Mouse (Mus musculus) retina, postnatal 1 day (tissue): ENCODE measurements around the gene Smim9.

Experiments
- DNase-seq: peaks from one replicate; pipeline ENCODE4 v3.0.0-alpha.2; 2012

Smim9 gene

DNA sequence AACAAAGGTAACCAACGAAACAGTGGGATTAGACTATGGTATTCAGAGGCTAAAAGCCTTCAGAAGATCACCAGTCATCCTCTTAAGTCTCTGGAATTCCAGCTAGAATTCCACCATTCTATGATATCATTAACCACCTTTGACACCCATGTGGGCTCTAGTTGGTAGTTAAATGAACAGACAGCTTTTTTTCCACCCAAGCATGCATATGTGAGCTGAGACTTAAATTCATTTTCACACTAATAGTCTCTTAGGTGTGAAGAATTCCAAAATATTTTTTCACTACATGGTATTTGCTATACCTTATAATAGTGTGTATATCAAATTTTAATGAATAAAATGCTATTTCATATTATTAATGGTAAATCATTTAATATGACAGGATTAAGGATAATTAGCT lies at the start of gene Smim9:
Gene Smim9, minus strand, starts transcription at position 101 of the 400 bp plus-strand sequence.
- no peak for DNase-seq

DNA sequence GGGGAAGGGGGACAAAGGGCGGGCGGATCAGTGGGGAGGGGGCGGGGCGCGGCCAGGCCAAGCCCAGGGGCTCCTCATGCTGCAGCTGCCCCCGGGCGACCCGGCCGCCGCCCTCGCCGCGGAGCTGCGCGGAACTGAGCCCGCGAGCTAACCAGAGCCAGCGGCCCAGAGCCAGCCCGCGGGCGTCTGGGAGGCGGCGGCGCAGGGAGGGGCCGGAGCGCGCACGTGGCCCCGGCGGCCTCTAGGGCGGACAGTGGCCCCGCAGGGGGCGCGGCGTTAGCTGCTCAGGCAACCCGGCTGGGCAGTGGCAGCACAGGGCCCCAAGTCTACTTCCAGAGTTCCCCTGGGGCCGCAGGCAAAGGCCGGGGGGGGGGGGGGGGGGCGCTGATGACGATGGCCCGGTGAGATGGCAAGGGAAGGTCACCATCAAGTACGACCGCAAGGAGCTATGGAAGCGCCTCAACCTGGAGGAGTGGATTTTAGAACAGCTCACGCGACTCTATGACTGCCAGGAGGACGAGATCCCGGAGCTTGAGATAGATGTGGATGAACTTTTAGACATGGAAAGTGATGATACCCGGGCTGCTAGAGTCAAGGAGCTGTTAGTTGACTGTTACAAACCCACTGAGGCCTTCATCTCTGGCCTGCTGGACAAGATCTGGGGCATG lies 7.9 kb downstream of the Smim9 start:
- peak; percentile 75 for DNase-seq

DNA sequence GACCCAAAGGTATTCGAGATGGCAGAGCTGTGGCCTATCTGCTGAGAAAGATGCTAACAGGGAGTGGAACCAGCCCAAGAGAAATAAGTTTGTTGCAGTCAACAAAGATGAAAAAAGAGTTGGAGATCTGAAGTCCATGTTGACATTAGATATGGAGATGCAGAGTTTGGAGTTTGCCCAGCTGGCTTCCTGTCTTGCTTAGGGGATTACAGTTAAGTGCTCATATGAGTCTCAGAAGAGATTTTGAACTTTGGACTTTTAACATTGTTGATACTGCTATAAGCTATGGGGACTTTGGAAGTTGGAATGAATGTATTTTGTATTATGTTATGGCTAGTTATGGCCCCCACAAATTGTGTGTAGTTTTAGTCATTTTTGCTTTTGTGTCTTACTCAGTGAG lies 11.3 kb downstream of the Smim9 start:
- no peak for DNase-seq

DNA sequence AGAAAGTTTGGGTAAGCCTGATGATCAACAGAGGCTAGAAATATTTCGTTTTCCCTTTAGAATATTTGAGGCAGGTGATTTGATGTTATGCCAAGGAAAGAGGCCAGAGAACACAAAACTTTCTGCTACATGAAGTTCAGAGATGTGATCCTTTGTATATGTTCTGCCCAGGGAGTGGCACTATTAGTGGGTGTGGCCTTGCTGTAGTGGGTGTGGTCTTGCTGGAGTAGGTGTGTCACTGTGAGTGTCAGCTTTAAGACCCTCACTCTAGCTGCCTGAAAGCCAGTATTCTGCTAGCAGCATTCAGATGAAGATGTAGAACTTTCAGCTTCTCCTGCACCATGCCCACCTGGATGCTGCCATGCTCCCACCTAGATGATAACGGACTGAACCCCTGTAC lies 13.3 kb downstream of the Smim9 start:
- no peak for DNase-seq

DNA sequence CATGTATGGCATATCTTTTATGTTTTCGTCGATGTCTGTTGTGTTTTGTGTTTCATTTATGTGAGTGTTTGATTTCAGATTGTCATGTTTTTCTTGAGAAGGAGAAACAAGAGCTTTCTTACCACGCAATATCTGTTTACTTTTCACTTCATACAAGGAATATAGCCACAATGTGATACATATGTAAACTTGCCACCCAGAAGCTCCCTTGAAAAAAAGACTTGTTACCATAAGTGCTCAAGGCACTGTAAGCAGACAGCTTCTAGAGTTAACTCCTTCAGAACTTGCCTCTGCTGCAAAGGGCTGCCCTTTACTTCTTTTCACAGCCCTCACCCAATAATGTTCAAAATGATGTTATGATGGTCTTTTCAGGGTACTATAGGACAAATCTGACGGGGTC lies 15.2 kb downstream of the Smim9 start:
- DNase-seq: no peak

DNA sequence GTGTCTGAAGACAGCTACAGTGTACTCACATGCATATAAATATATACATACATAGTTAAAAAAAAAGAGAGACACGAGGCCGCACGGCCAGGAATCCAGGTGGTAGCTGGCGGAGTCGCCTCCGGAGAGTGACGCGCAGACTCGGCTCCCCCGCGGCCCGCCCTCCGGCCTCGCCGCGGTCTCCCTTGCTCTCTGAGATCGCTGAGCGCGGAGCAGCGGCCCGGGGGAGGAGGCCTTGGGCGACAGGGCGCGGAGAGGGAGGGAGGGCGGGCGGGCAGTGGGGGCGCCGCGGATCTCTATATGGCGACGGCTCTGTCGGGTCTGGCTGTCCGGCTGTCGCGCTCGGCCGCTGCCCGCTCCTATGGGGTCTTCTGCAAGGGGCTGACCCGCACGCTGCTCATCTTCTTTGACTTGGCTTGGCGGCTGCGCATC lies 20.4 kb downstream of the Smim9 start:
- peak; percentile 38 for DNase-seq

DNA sequence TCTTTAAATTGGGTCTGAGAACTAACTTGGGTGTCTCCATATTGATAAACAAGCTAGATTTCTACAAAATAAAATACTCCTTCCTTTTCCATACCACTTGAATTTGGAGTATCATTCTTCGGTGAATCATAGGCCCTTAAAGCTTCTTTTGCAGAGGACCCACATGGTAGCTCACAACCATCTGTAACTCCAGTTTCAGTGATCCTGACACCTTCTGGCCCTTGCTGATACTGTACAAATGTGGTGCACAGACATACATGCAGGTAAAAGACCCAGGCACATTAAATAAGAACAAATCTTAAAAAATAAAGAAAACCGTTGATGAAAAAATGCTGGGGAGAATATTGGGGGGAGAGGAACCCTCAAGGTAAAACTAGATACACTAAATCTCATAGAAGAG lies 25.4 kb downstream of the Smim9 start:
- no peak for DNase-seq

DNA sequence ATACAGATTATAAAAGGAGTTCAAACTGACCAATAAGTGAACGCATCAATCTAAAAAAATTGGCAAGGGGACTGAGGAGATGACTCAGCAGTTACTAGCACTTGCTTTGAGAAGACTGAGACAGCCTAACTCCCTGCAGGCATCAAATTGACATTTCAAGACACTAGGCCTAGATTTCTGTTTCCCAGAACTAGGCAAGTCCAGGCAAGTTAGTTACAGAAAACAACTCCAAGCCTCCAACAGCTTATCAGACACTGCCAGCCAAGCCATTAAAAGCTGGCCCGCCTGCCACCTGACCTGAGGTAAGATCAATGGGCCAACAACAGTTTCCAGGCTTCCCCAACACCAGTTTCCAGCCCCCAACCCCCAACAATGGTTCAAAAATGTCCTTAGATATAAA lies 25.8 kb downstream of the Smim9 start:
- no peak for DNase-seq

DNA sequence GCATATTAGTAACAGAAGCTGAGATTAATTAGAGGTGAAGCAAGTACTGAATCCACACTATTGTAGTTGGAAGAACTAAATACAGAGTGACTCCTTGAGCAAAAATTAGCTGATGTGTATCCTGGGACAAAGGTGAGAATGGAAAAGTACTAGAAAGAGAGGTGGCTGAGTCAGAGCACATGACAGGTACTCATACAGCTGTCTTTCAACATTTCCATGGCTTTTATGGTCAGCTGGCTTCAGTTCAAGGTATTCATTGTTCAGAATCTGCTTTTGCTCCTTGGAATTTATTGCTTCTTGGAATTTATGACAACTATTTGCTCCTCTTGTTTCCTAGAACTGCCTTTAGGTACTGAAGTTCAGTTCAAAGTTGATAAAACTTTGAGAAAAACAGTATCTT lies 26.6 kb downstream of the Smim9 start:
- DNase-seq: no peak

DNA sequence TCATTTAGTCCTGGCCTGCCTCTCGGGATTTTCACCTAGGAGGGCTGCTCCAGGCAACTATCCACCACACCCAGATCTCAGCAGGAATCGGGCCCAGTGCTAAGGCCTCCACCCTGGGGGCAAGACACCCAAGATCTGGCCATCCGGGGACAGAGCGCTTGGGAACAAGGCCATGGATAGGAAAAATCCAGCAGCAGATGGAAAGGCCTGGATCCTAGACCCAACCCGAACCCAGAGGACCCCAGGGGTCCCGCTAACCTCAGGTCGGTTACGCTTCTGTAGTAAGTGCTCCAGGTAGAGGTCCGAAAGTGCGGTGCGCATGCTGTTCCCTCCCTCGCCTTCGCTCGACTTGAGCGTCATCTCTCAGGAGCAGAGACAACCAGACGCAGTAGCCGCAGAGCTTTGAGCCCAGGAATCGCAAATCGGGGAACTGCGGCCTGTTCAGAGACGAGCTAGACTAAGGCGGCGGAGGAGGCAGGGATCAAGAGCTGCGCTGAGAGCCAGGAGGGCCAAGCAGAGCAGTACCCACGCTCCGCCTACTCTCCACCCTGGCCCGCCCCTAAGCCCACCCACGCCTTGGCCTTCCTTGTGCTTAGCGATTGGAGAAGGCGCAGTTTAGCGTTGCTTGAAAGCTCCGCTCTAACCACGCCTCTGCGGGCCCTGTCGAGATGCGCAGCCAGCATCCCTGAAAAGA lies 33.0 kb downstream of the Smim9 start, which contains the start of gene Mpp1:
Gene Mpp1, minus strand, starts transcription at position 550 of the 694 bp plus-strand sequence.
- peak; percentile 88 for DNase-seq

DNA sequence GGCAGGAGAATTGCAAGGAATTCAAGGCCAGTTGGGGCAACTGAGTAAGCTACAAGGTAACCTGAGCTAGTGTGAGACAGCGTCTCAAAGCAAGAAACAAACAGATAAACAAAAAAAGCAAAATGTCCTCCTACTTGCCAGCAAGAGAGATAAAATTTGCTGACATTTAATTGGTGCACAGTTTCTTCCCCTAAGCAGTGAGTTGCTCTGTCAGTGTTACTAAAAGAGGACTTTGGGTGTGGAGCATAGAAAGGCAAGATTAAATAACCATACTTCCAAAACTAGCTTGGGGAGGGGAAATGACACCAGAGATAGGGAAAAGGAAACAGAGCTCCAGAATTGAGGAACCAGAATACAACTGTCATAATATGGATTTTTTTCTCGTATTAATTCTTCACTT lies 34.1 kb downstream of the Smim9 start:
- DNase-seq: no peak

DNA sequence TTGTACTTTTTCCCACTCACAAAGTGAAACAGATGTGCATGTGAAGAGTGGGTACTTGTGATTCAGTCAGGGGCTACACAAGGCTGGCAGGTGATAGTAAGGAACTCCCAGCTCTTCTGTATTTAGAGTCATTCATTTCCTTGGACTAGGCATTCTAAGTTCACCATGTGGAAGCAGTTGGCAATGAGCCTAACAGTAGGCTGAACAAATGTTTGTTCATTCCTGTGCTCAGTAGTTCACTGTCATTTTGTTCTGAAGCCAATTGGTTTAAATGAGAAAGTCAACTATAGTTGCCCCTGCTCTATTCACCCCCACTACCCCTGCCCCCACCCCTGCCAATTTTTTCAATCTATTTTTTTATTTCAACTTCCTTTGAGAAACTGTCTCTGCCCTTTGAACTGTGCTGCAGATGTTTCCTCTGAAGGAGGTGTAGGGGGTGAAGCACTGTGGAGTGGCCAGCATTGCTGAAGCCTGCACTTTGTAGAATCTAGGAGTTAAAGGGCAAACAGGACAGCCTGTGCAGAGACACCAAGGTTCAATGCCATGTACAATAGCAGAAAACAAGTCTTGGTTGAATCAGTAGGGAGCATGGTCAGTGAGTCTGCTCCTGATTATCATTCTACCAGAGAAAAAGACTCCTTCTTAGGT lies 35.1 kb downstream of the Smim9 start:
- DNase-seq: no peak

DNA sequence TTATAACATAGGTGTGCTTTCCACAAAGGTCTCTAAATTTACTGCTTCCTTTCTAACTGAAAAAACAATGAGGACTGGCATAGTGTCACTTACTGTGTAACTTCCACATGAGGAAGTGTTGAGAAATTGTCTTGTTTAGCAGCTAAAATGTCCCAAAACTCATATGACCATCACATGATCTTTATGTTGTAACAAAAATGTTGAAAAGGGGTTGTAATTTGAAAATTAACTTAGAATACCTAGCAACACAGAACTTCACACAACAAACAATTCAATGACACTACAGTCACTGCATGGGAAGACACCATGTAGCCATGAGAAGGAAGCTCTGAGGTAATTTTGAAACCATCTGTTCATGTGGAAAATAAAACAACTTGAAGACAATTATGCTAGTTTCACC lies 36.7 kb downstream of the Smim9 start:
- DNase-seq: no peak

DNA sequence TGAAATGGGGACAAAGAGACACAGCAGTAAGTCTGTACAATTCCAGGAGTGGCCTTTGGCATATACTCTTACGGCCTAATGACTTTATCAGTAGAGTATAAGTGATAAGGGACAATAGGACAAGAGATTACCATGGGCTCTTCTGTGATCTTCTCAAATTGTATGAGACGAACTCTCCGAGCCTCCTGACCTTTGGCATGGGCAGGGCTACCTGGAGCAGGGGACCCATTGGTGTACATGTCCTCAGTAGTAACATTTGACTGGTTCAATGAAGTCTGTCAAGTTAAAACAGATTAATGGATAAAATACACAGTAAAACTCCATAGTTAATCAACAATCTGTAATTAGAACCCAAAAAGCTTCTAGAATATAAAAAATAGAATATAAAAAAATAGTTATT lies 38.0 kb downstream of the Smim9 start:
- no peak for DNase-seq

DNA sequence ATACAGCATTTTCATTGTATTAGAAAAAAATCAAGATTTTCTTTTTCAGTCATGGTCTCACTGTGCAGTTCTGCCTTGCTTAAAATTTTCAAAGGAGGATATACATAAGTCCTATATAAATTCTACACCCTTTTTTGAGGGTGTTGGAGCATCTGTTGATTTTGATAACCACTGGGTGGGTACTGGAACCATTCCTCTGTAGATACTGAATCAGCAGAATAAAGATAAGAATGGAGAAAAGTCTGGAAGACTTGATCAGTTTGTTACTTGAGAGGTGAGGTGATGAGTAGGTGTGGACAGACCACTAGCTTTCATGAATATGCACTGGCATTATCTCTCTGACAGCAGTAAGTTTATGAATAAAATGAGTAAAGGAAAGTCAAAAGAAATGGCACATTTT lies 48.0 kb downstream of the Smim9 start:
- no peak for DNase-seq

DNA sequence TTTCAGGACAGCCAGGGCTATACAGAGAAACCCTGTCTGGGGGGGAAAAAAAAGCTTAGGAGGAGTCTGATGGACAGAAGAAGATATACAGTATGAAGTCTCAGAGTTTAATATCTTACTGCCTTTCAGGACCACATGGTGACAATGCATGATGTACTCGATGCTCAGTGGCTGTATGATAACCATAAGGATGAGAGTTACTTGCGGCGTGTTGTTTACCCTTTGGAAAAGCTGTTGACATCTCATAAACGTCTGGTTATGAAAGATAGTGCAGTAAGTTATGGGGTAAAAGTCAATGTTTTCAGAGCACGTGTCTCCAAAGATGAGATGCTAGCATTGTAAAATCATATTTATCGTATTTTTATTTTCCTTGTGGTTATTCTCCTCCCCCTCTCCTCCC lies 61.3 kb downstream of the Smim9 start:
- no peak for DNase-seq

DNA sequence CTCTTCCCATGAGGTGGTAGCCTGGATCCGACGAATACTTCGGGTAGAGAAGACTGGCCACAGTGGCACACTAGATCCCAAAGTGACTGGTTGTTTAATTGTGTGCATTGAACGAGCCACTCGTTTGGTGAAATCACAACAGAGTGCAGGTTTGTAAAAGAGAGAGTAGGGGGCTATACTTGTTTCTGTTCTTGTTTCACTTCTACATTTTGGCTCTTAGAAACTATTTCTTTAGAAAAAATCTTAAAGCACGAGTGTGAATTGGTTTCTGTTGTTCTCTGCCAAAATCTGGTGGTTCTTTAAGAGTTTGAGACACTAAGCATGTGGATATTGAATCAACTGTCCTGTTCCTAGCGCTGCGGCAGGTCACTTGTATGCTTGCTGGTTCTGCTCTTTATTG lies 64.8 kb downstream of the Smim9 start:
- DNase-seq: no peak

DNA sequence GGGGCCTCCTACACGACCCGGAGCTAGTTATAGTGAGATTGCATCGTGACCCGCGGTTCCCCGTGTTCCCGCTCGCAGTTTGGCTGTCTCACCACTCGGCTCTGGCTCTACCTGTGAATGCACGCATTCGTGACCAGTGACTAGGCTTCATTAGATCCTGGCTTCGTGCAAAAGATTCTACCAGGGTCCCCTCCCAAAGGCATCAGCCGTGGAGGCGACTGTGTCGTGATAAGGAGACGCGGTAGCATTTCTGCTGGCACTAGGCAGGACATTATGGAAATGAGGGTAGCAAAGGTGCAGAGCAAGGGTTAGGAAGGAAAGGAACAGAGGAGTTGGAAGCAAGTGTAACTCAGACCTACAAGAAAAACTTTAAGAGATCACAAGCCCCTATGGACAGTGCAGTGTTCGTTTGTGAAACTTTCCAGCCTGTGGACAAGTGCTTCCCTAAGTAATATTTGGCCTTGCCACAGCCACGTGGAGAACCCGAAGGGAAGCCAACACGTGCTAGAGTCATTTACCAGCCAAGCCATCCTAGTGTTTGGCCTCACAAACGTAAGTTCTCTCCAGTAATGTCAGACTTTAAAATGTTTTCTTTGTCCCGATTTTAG lies 67.3 kb downstream of the Smim9 start:
- DNase-seq: peak; percentile 11
